In the genomic region with DNA sequence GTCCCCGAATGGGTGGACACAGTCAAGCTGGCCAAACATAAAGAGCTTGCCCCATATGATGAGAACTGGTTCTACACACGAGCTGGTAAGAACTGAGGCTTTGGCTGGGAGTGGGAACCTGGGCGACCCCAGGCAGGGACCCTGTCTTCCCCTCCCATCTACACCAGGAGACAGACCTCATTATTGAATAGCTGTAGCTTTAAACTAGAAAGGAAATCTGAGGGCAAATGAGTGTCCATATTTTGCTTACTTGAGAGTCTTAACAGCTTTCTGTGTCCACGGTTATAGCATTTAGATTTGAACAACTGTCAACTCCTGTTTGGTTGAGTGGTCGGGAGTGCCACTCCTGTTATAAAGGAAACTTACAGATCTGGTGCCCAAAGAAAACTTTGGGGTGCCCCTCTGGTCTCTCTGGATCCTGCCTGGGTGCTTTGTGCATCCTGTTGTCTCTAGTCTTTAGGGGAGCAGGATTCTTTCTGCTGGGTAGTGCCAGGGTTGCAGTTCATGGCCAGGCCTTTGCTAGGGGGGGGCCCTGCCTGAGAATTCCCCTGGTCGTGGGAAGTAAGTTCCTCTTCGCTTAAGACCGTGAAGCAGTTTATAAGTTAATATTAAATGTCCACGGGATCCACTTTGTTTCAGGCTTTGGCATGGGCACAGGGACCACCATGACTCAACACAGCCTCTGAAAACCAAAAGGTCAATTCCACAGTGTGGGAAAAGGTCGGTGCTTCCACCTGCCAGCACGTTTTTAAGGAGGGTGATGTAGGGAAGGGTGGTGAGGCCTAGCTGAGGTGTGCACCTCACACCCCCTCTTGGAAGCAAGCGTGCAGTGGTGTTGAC, we compare ENCODE assay signal across 8 mouse cellular contexts. TPM values are rescaled to one million over a fixed set of nuclear protein-coding genes. Genes with fewer than 3 reads are reported as not detected.
DNase-seq lines count a peak whose midpoint lies in the region; ATAC-seq and TF ChIP-seq lines count a peak whose summit lies in the region.

No protein-coding gene starts in this region.

- WGBS in forebrain, embryonic 12.5 days, result 49% methylated on average over 12 of the region's 12 CpGs
- WGBS in liver, embryonic 13.5 days (ENCODE audit: insufficient replicate concordance), result 8% methylated on average over 12 of the region's 12 CpGs

- H3K4me3 ChIP-seq in gastrocnemius, adult 2 months, result peak overlapping the region; percentile 94
- peak overlapping the region; percentile 99 for H3K4me3 ChIP-seq in forebrain, embryonic 12.5 days (replicated peaks)
- H3K4me3 ChIP-seq in liver, embryonic 13.5 days (replicated peaks), result peak overlapping the region; percentile 100

- peak overlapping the region; percentile 100 for H3K9ac ChIP-seq in forebrain, embryonic 12.5 days
- peak overlapping the region; percentile 100 for H3K9ac ChIP-seq in liver, embryonic 13.5 days

- no peaks in the 10 kb centered on the region for H3K9me3 ChIP-seq in forebrain, embryonic 12.5 days
- no peaks in the 10 kb centered on the region for H3K9me3 ChIP-seq in liver, embryonic 13.5 days (replicated peaks)

- H3K36me3 ChIP-seq in forebrain, embryonic 12.5 days (replicated peaks), result peaks cover 49% of the 10 kb centered on the region
- peaks cover 55% of the 10 kb centered on the region for H3K36me3 ChIP-seq in liver, embryonic 13.5 days

- H3K27ac ChIP-seq in gastrocnemius, adult 2 months, result peak overlapping the region; percentile 96
- peak overlapping the region; percentile 25; the same call in 1 of the 2 replicates for H3K27ac ChIP-seq in forebrain, embryonic 12.5 days
- H3K27ac ChIP-seq in liver, embryonic 13.5 days, result peak overlapping the region; percentile 98

- no peak for TF ChIP-seq CTCF in gastrocnemius, adult 2 months (IDR thresholded peaks at IDR 0.05)

- no peak for ATAC-seq in forebrain, embryonic 12.5 days (ENCODE audit: low FRiP score)
- ATAC-seq in liver, embryonic 13.5 days (ENCODE audit: low read depth), result no peak
- ATAC-seq in megakaryocyte progenitor cell, adult 5-6 weeks (replicated peaks; ENCODE audit: poor library complexity), result no peak

- intact Hi-C loops in gastrocnemius, adult 2 months (cut with DNase I), result loop anchor here (2.0 to 10.0 kb wide), 2 partner anchors 85 to 771 kb away; partner anchors contain the start of gene Zfp112

- peak overlapping the region; percentile 85 for H3K4me2 ChIP-seq in forebrain, embryonic 12.5 days
- H3K4me2 ChIP-seq in liver, embryonic 13.5 days, result peak overlapping the region; percentile 94

- no peak for DNase-seq in gastrocnemius, adult 2 months
- no peak for DNase-seq in gastrocnemius, postnatal 25 days
- DNase-seq in 416B (ENCODE audit: low read depth), result peak; percentile 38
- no peak for DNase-seq in liver, embryonic 13.5 days
- no peak for DNase-seq in thymus, adult 18-20 months
- no peak for DNase-seq in gastrocnemius, adult 8-10 months (ENCODE audit: low spot score in 2 of 2)

- H3K27me3 ChIP-seq in forebrain, embryonic 12.5 days, result no peaks in the 10 kb centered on the region
- no peaks in the 10 kb centered on the region for H3K27me3 ChIP-seq in liver, embryonic 13.5 days

- peaks cover 32% of the 10 kb centered on the region for H3K4me1 ChIP-seq in forebrain, embryonic 12.5 days
- H3K4me1 ChIP-seq in liver, embryonic 13.5 days (replicated peaks), result peaks cover 56% of the 10 kb centered on the region

RNA-seq across cellular contexts. Expression of gene Rps19, which starts 1.5 kb away (rescaled TPM):
- 100 to 1,000 TPM; 326 to 419 TPM for total RNA-seq in gastrocnemius, adult 2 months (2021)
- total RNA-seq in gastrocnemius, postnatal 25 days (2021), result 100 to 1,000 TPM; 300 to 345 TPM
- polyA plus RNA-seq in forebrain, embryonic 12.5 days (2016; fragmentation: Nextera tagmentation; extraction: Ambion mirVana), result 1,399 and 1,518 TPM in 2 replicates
- 1,483 and 1,612 TPM in 2 replicates for polyA plus RNA-seq in liver, embryonic 13.5 days (2015; fragmentation: Nextera tagmentation; extraction: Ambion mirVana)
- 2,965 and 3,011 TPM in 2 replicates for total RNA-seq in megakaryocyte progenitor cell, adult 5-6 weeks (2015)
- 1,012 and 1,228 TPM in 2 replicates for total RNA-seq in megakaryocyte progenitor cell, adult 5-6 weeks (2017)
- total RNA-seq in gastrocnemius, adult 8-10 months (2022), result 100 to 1,000 TPM; 382 to 444 (median 398) TPM

RNA-seq across cellular contexts. Expression of gene Cd79a, which starts 11.5 kb away (rescaled TPM):
- not detected for total RNA-seq in gastrocnemius, adult 2 months (2021)
- total RNA-seq in gastrocnemius, postnatal 25 days (2021), result under 1 TPM in 1 of 2 experiments, not detected in 1; 0.24 TPM
- polyA plus RNA-seq in forebrain, embryonic 12.5 days (2016; fragmentation: Nextera tagmentation; extraction: Ambion mirVana), result 0.22 TPM in 1 of 2 replicates, not detected in the other
- polyA plus RNA-seq in liver, embryonic 13.5 days (2015; fragmentation: Nextera tagmentation; extraction: Ambion mirVana), result 0.51 and 0.61 TPM in 2 replicates
- 0.34 and 0.35 TPM in 2 replicates for total RNA-seq in megakaryocyte progenitor cell, adult 5-6 weeks (2015)
- total RNA-seq in megakaryocyte progenitor cell, adult 5-6 weeks (2017), result 0.08 and 0.78 TPM in 2 replicates
- under 1 TPM in 2 of 4 experiments, not detected in 2; 0.17 to 0.19 TPM for total RNA-seq in gastrocnemius, adult 8-10 months (2022)

RNA-seq across cellular contexts. Expression of gene Dmrtc2, which starts 15.8 kb away (rescaled TPM):
- not detected for total RNA-seq in gastrocnemius, adult 2 months (2021)
- total RNA-seq in gastrocnemius, postnatal 25 days (2021), result not detected
- 0.24 TPM in 1 of 2 replicates, not detected in the other for polyA plus RNA-seq in forebrain, embryonic 12.5 days (2016; fragmentation: Nextera tagmentation; extraction: Ambion mirVana)
- polyA plus RNA-seq in liver, embryonic 13.5 days (2015; fragmentation: Nextera tagmentation; extraction: Ambion mirVana), result not detected in 2 replicates
- total RNA-seq in megakaryocyte progenitor cell, adult 5-6 weeks (2015), result not detected in 2 replicates
- not detected in 2 replicates for total RNA-seq in megakaryocyte progenitor cell, adult 5-6 weeks (2017)
- not detected for total RNA-seq in gastrocnemius, adult 8-10 months (2022)

RNA-seq across cellular contexts. Expression of gene Lypd4, which starts 15.9 kb away (rescaled TPM):
- not detected for total RNA-seq in gastrocnemius, adult 2 months (2021)
- total RNA-seq in gastrocnemius, postnatal 25 days (2021), result not detected
- not detected in 2 replicates for polyA plus RNA-seq in forebrain, embryonic 12.5 days (2016; fragmentation: Nextera tagmentation; extraction: Ambion mirVana)
- not detected in 2 replicates for polyA plus RNA-seq in liver, embryonic 13.5 days (2015; fragmentation: Nextera tagmentation; extraction: Ambion mirVana)
- not detected in 2 replicates for total RNA-seq in megakaryocyte progenitor cell, adult 5-6 weeks (2015)
- total RNA-seq in megakaryocyte progenitor cell, adult 5-6 weeks (2017), result not detected in 2 replicates
- total RNA-seq in gastrocnemius, adult 8-10 months (2022), result not detected

RNA-seq across cellular contexts. Expression of gene Arhgef1, which starts 17.0 kb away (rescaled TPM):
- total RNA-seq in gastrocnemius, adult 2 months (2021), result 10 to 100 TPM; 28.4 to 29.3 TPM
- 10 to 100 TPM; 30.9 to 34.2 TPM for total RNA-seq in gastrocnemius, postnatal 25 days (2021)
- polyA plus RNA-seq in forebrain, embryonic 12.5 days (2016; fragmentation: Nextera tagmentation; extraction: Ambion mirVana), result 68.3 and 73.5 TPM in 2 replicates
- 44.3 and 48.2 TPM in 2 replicates for polyA plus RNA-seq in liver, embryonic 13.5 days (2015; fragmentation: Nextera tagmentation; extraction: Ambion mirVana)
- total RNA-seq in megakaryocyte progenitor cell, adult 5-6 weeks (2015), result 58.2 and 67.9 TPM in 2 replicates
- total RNA-seq in megakaryocyte progenitor cell, adult 5-6 weeks (2017), result 36.6 and 46.2 TPM in 2 replicates
- 10 to 100 TPM; 19.1 to 25.5 (median 22.5) TPM for total RNA-seq in gastrocnemius, adult 8-10 months (2022)

Comparison
In these comparisons a context has a peak if more than half of its experiments do, and no peak if none do; other contexts are left out.
1. H3K27ac ChIP-seq: peak in every context shown above with its lines; median percentile 98 in liver, embryonic 13.5 days; 96 in gastrocnemius, adult 2 months; 25 in forebrain, embryonic 12.5 days.